Mouse (Mus musculus): Measurements from ENCODE around the gene Clic6.

DNA sequence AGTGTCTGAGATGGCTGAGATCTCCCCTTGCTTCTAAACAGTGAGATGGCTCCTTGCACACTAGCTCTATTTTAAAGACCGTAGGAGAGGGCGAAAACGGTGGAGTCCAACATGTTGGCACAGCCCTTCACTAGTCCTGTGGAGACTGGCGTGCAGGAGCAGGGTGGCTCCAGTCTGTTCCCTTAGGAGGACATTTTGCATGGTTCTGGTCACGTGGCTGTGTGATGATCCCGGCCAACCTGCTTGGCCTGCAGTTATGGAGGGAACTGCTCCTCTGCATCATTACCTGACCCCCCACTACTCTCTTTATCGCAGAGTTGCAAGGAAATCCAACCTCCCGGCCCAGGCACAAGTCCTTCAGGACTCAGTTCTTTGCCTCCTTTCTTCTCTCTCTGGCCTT is 15.0 kb downstream of the Clic6 start:
- no peak for TF ChIP-seq ZKSCAN1 (IDR thresholded peaks at IDR 0.05; ENCODE audit: low read depth, low read length)
- no peak for TF ChIP-seq JUND (IDR thresholded peaks at IDR 0.05; ENCODE audit: low read depth, low read length)
- no peak for TF ChIP-seq RCOR1 (IDR thresholded peaks at IDR 0.05; ENCODE audit: low read depth, low read length)
- TF ChIP-seq GATA1 (IDR thresholded peaks at IDR 0.05; ENCODE audit: low read depth, low read length) = no peak
- TF ChIP-seq ZNF384 (IDR thresholded peaks at IDR 0.05; ENCODE audit: low read depth, low read length) = no peak
- TF ChIP-seq TCF12 (IDR thresholded peaks at IDR 0.05; ENCODE audit: low read depth, low read length) = no peak
- TF ChIP-seq BHLHE40 (IDR thresholded peaks at IDR 0.05; ENCODE audit: borderline replicate concordance, low read depth, low read length) = no peak
- no peak for TF ChIP-seq POLR2A (IDR thresholded peaks at IDR 0.05; ENCODE audit: control insufficient read depth in 1 of 2, insufficient read depth in 1 of 2, low read depth in 1 of 2, low read length in 2 of 2, poor library complexity in 1 of 2)
- no peak for TF ChIP-seq TBP (IDR thresholded peaks at IDR 0.05; ENCODE audit: low read depth, low read length)
- TF ChIP-seq GABPA (IDR thresholded peaks at IDR 0.05; ENCODE audit: low read depth, low read length) = no peak
- no peak for TF ChIP-seq USF2 (IDR thresholded peaks at IDR 0.05; ENCODE audit: borderline replicate concordance in 1 of 2, insufficient read depth in 1 of 2, low read depth in 1 of 2, low read length in 2 of 2)
- TF ChIP-seq EP300 (IDR thresholded peaks at IDR 0.05; ENCODE audit: low read depth in 1 of 2, low read length in 2 of 2) = no peak
- no peak for TF ChIP-seq NELFE (IDR thresholded peaks at IDR 0.05; ENCODE audit: low read depth, low read length)
